ENCODE assay signal across 9 mouse cellular contexts in the genomic region with DNA sequence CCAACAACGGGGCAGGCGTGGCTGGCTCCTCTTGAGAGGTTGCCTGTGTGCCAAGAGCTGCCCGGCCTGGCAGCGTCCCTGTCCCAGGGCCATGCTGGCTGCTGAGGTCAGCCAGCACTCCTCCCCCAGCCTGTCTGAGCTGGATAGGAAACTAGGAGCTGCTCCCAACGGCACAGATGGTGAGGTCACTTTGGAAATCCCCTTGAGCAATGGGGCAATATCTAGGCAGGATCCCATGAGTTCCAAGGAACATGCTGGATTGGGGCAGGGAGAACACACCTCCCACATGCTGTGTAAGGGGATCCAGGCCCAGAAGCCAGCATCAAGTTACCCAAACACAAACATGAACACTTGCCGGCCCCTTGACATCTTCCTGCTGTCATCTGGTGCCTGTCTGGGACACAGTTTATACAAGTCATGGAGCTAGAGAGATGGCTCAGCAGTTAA. TPM values are rescaled to one million over a fixed set of nuclear protein-coding genes. Genes with fewer than 3 reads are reported as not detected.
DNase-seq lines count a peak whose midpoint lies in the region; ATAC-seq lines count a peak whose summit lies in the region.
"Had no signal": no experiment of that assay in that cellular context is flagged by ENCODE, and none has a peak within 500 bp of the region (broad histone marks: within the 10 kb centered on the region; RNA-seq: fewer than 3 reads in every experiment).

No protein-coding gene starts in this region.

- no peak overlapping the region for H3K4me2 ChIP-seq in embryonic facial prominence, embryonic 11.5 days (ENCODE audit: low read depth, low read length)
- peak overlapping the region; percentile 74; the same call in 1 of the 2 replicates for H3K4me2 ChIP-seq in heart, embryonic 16.5 days (ENCODE audit: low read depth, low read length)

- peak; percentile 38; the same call in 1 of the 2 replicates for ATAC-seq in frontal cortex, adult (ENCODE audit: low TSS enrichment)
- no peak for ATAC-seq in embryonic facial prominence, embryonic 11.5 days (replicated peaks; ENCODE audit: insufficient number of reproducible peaks, low FRiP score, low TSS enrichment, low read depth)
- ATAC-seq in heart, embryonic 16.5 days (replicated peaks; ENCODE audit: extremely low read depth, insufficient read depth, low FRiP score) = peak; percentile 53
- no peak for ATAC-seq in activated CD4-positive, CD25-positive, alpha-beta regulatory T cell, adult 4 months

- H3K4me1 ChIP-seq in embryonic facial prominence, embryonic 11.5 days (ENCODE audit: control insufficient read depth, insufficient read depth, low read length) = peaks cover 3% of the 10 kb centered on the region; the same call in 1 of the 2 replicates
- peaks cover 61% of the 10 kb centered on the region for H3K4me1 ChIP-seq in heart, embryonic 16.5 days (ENCODE audit: control insufficient read depth, insufficient read depth, low read length)

- no peaks in the 10 kb centered on the region for H3K36me3 ChIP-seq in embryonic facial prominence, embryonic 11.5 days (replicated peaks; ENCODE audit: control insufficient read depth, insufficient read depth, low read depth, low read length)
- no peaks in the 10 kb centered on the region for H3K36me3 ChIP-seq in heart, embryonic 16.5 days (ENCODE audit: control insufficient read depth, insufficient read depth)

- no peak for DNase-seq in frontal cortex, postnatal 14 days (ENCODE audit: low spot score in 2 of 2)
- peak; percentile 94 for DNase-seq in adrenal gland, adult 8-10 months
- DNase-seq in embryonic facial prominence, embryonic 11.5 days (ENCODE audit: low spot score) = peak; percentile 41
- peak; percentile 82 to 95 for DNase-seq in kidney, postnatal 25 days
- peak; percentile 95 for DNase-seq in lung, postnatal 25 days (ENCODE audit: low spot score)

- no peak overlapping the region for H3K4me3 ChIP-seq in embryonic facial prominence, embryonic 11.5 days (ENCODE audit: low read depth, low read length)
- no peak overlapping the region for H3K4me3 ChIP-seq in heart, embryonic 16.5 days (ENCODE audit: low read length)

- H3K27ac ChIP-seq in embryonic facial prominence, embryonic 11.5 days (replicated peaks; ENCODE audit: low read depth, low read length) = no peak overlapping the region
- peak overlapping the region; percentile 84 for H3K27ac ChIP-seq in heart, embryonic 16.5 days (ENCODE audit: low read length)

- peaks cover 8% of the 10 kb centered on the region; the same call in 1 of the 2 replicates for H3K27me3 ChIP-seq in embryonic facial prominence, embryonic 11.5 days (ENCODE audit: control insufficient read depth, insufficient read depth, low read length)
- H3K27me3 ChIP-seq in heart, embryonic 16.5 days (ENCODE audit: control insufficient read depth, insufficient read depth, low read length) = no peaks in the 10 kb centered on the region

- WGBS in embryonic facial prominence, embryonic 11.5 days = 38% methylated on average over 6 of the region's 6 CpGs
- 11% methylated on average over 6 of the region's 6 CpGs for WGBS in heart, embryonic 16.5 days

- H3K9ac ChIP-seq in embryonic facial prominence, embryonic 11.5 days (replicated peaks; ENCODE audit: low read length) = no peak overlapping the region; the same call in 1 of the 2 replicates
- H3K9ac ChIP-seq in heart, embryonic 16.5 days (ENCODE audit: low read length) = peak overlapping the region; percentile 39; the same call in 1 of the 2 replicates

- H3K9me3 ChIP-seq in embryonic facial prominence, embryonic 11.5 days (replicated peaks; ENCODE audit: control insufficient read depth, low read length) = no peaks in the 10 kb centered on the region
- no peaks in the 10 kb centered on the region for H3K9me3 ChIP-seq in heart, embryonic 16.5 days (replicated peaks; ENCODE audit: control insufficient read depth, low read length)

RNA-seq across cellular contexts. Expression of a gene that starts 5.5 kb away (rescaled TPM):
- 10 to 100 TPM; 13.3 to 20.5 (median 15.0) TPM for total RNA-seq in adrenal gland, adult 8-10 months (2022)
- polyA plus RNA-seq in embryonic facial prominence, embryonic 11.5 days (2014; fragmentation: Nextera tagmentation; extraction: Ambion mirVana) = 2.8 and 3.1 TPM in 2 replicates
- polyA plus RNA-seq in heart, embryonic 16.5 days (2015; fragmentation: Nextera tagmentation; extraction: Ambion mirVana) = 9.9 and 10.3 TPM in 2 replicates
- 1 to 10 TPM; 4.9 to 5.0 TPM for polyA plus RNA-seq in activated CD4-positive, CD25-positive, alpha-beta regulatory T cell, adult 4 months (2017; shearing (Covaris generic))

RNA-seq across cellular contexts. Expression of a gene that starts 32.1 kb away (rescaled TPM):
- total RNA-seq in adrenal gland, adult 8-10 months (2022) = 10 to 100 TPM; 16.6 to 27.2 (median 22.8) TPM
- polyA plus RNA-seq in embryonic facial prominence, embryonic 11.5 days (2014; fragmentation: Nextera tagmentation; extraction: Ambion mirVana) = 0.43 and 0.77 TPM in 2 replicates
- 1.7 and 2.5 TPM in 2 replicates for polyA plus RNA-seq in heart, embryonic 16.5 days (2015; fragmentation: Nextera tagmentation; extraction: Ambion mirVana)
- polyA plus RNA-seq in activated CD4-positive, CD25-positive, alpha-beta regulatory T cell, adult 4 months (2017; shearing (Covaris generic)) = not detected

RNA-seq across cellular contexts. Expression of a gene that starts 32.8 kb away (rescaled TPM):
- total RNA-seq in adrenal gland, adult 8-10 months (2022) = 10 to 100 TPM; 33.4 to 64.8 (median 48.2) TPM
- polyA plus RNA-seq in embryonic facial prominence, embryonic 11.5 days (2014; fragmentation: Nextera tagmentation; extraction: Ambion mirVana) = 3.5 and 3.8 TPM in 2 replicates
- polyA plus RNA-seq in heart, embryonic 16.5 days (2015; fragmentation: Nextera tagmentation; extraction: Ambion mirVana) = 11.6 and 12.3 TPM in 2 replicates
- polyA plus RNA-seq in activated CD4-positive, CD25-positive, alpha-beta regulatory T cell, adult 4 months (2017; shearing (Covaris generic)) = not detected

RNA-seq across cellular contexts. Expression of a gene that starts 35.0 kb away (rescaled TPM):
- total RNA-seq in adrenal gland, adult 8-10 months (2022) = not detected
- polyA plus RNA-seq in embryonic facial prominence, embryonic 11.5 days (2014; fragmentation: Nextera tagmentation; extraction: Ambion mirVana) = not detected in 2 replicates
- polyA plus RNA-seq in heart, embryonic 16.5 days (2015; fragmentation: Nextera tagmentation; extraction: Ambion mirVana) = not detected in 2 replicates
- polyA plus RNA-seq in activated CD4-positive, CD25-positive, alpha-beta regulatory T cell, adult 4 months (2017; shearing (Covaris generic)) = not detected
- total RNA-seq: gastrocnemius, postnatal 4 days had no signal

RNA-seq across cellular contexts. Expression of a gene that starts 40.0 kb away (rescaled TPM):
- total RNA-seq in adrenal gland, adult 8-10 months (2022) = 10 to 100 TPM; 26.5 to 38.4 (median 33.9) TPM
- polyA plus RNA-seq in embryonic facial prominence, embryonic 11.5 days (2014; fragmentation: Nextera tagmentation; extraction: Ambion mirVana) = 17.2 and 17.4 TPM in 2 replicates
- 5.5 and 6.9 TPM in 2 replicates for polyA plus RNA-seq in heart, embryonic 16.5 days (2015; fragmentation: Nextera tagmentation; extraction: Ambion mirVana)
- 1 to 10 TPM; 2.2 TPM for polyA plus RNA-seq in activated CD4-positive, CD25-positive, alpha-beta regulatory T cell, adult 4 months (2017; shearing (Covaris generic))

Comparison
In these comparisons a context has a peak if more than half of its experiments do, and no peak if none do; other contexts are left out.
1. ATAC-seq: peak in frontal cortex, adult (single experiment) and heart, embryonic 16.5 days (single experiment); none in embryonic facial prominence, embryonic 11.5 days (single experiment) and activated CD4-positive, CD25-positive, alpha-beta regulatory T cell, adult 4 months (single experiment).
2. DNase-seq: peak in adrenal gland, adult 8-10 months (single experiment), embryonic facial prominence, embryonic 11.5 days (single experiment), kidney, postnatal 25 days (2 of 2) and lung, postnatal 25 days (single experiment); none in frontal cortex, postnatal 14 days (0 of 2).